Mouse (Mus musculus) neural tube, embryonic 13.5 days (tissue): ENCODE data around the gene Polr1a. TPM values are rescaled to one million over a fixed set of nuclear protein-coding genes. Genes with fewer than 3 reads are reported as not detected.
A peak's percentile ranks its signal among the peaks of the same experiment; 100 is the strongest.
"Not testable (repeated sequence)": the region's sequence is repeated elsewhere in the genome, so short reads cannot be mapped to it uniquely, and the experiment has no call there.

Experiments
- ATAC-seq: fragments of 200-750 bp; cut with Nextera tagmentation; 2 replicates; pipeline ENCODE4 v1.8.0; 2017; ENCODE audit warnings: low read depth, mild to moderate bottlenecking, moderate TSS enrichment, moderate library complexity
- H3K27ac ChIP-seq: fragments of 300-500 bp; sonication (generic); replicated peaks from 2 replicates; pipeline ENCODE4 v1.5.1; 2015; ENCODE audit warnings: moderate library complexity, mild to moderate bottlenecking, inconsistent platforms
- H3K27me3 ChIP-seq: fragments of 300-500 bp; sonication (generic); 2 replicates; pipeline ENCODE4 v1.6.1; 2015; ENCODE audit warnings: mild to moderate bottlenecking, inconsistent platforms
- H3K36me3 ChIP-seq: fragments of 300-500 bp; sonication (generic); 2 replicates; pipeline ENCODE4 v1.6.1; 2015; ENCODE audit warnings: mild to moderate bottlenecking, inconsistent platforms
- H3K4me1 ChIP-seq: fragments of 300-500 bp; sonication (generic); replicated peaks from 2 replicates; pipeline ENCODE4 v1.6.1; 2015; ENCODE audit warnings: inconsistent platforms
- H3K4me2 ChIP-seq: fragments of 300-500 bp; sonication (generic); 2 replicates; pipeline ENCODE4 v1.6.1; 2015; ENCODE audit warnings: inconsistent platforms, mild to moderate bottlenecking, moderate library complexity
- H3K4me3 ChIP-seq: fragments of 300-500 bp; sonication (generic); 2 replicates; pipeline ENCODE4 v1.5.1; 2015; ENCODE audit warnings: mild to moderate bottlenecking, inconsistent platforms
- H3K9ac ChIP-seq: fragments of 300-500 bp; sonication (generic); 2 replicates; pipeline ENCODE4 v1.6.1; 2015; ENCODE audit warnings: moderate library complexity, mild to moderate bottlenecking, inconsistent platforms
- H3K9me3 ChIP-seq: fragments of 300-500 bp; sonication (generic); 2 replicates; pipeline ENCODE4 v1.6.1; 2016; ENCODE audit warnings: inconsistent platforms
- WGBS: fragments of 180-500 bp; shearing (Covaris S2); methylation state at CpG from one replicate; pipeline ENCODE4 v1.1.7; 2015; 5-methylcytosine and 5-hydroxymethylcytosine counted together
- polyA plus RNA-seq: library from polyadenylated mRNA; unstranded; fragments of >200 nt; fragmentation: Nextera tagmentation; extraction: Ambion mirVana; gene quantifications from 2 replicates; pipeline ENCODE4 v1.2.1, GENCODE M21; 2015

Polr1a gene
- polyA plus RNA-seq, 1 experiment from 2014 or later: 18.5 TPM

DNA sequence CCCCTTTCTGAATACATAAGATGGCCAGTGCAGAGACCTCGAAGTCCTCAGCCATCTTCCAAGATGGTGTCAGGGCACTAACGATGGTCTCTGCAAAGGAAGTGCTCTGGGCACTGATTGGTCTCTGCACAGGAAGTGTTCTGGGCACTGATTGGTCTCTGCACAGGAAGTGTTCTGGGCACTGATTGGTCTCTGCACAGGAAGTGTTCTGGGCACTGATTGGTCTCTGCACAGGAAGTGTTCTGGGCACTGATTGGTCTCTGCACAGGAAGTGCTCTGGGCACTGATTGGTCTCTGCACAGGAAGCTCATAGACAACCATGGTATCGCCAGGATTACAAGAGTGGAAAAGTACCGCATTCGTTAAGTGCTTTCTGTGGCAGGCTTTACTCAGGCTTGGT, 16.4 kb downstream of the Polr1a start:
- 92% methylated on average over 5 of the region's 5 CpGs for WGBS
- H3K4me1 ChIP-seq, ATAC-seq, H3K27me3 ChIP-seq, H3K9me3 ChIP-seq, H3K4me3 ChIP-seq, H3K9ac ChIP-seq, H3K4me2 ChIP-seq, H3K27ac ChIP-seq: not testable (repeated sequence)
- H3K36me3 ChIP-seq: peaks cover 81% of the 10 kb centered on the region

DNA sequence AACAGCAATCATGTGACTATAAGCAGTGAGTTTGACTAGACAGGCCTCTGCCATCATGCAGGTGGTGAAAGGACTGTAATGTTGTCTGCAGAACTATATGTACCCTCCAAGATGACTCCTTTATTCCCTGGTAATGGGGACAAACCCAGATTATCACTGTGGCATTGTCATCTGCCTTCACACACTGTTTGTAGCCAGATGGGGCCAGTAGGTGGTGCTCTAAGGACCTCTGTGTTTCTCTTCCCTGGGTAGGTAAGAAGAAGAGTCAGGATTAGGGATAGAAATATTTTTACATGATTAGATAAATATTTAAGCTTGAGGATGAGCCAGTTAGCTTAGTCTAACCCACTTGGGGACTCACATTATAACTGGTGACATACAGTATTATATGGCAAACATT, 19.1 kb downstream of the Polr1a start:
- 0 out of 2 replicates have a peak, but pooled peaks have one; percentile 59 for ATAC-seq
- Histone ChIP-seq H3K9ac (no peak overlapping the region), H3K4me1 (no peaks in the 10 kb centered on the region), H3K27me3 (no peaks in the 10 kb centered on the region), H3K4me3 (no peak overlapping the region), H3K27ac (no peak overlapping the region), H3K36me3 (peaks cover 81% of the 10 kb centered on the region), H3K9me3 (no peaks in the 10 kb centered on the region), H3K4me2 (no peak overlapping the region)

DNA sequence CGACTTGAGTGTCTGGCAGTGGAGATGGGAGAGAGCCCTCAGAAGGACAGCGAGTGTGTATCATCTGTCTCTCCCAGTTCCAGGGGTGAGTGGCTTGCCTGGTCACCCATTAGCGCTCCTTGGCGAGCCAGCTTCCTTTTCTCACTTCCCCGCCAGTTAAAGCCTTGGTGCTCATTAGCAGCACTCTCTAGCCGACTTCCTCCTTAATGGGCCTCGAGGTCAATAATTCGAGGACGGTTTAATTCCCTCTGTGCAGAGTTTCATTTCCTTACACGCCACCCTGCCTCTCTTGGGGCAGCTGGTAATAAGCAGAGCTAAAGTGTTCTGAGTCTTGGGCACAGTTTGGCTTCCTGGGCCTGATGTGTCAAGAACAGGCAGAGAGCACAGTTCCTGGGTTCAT, 21.2 kb downstream of the Polr1a start:
- no peak overlapping the region for H3K4me3 ChIP-seq
- H3K4me1 ChIP-seq: no peaks in the 10 kb centered on the region
- H3K27ac ChIP-seq: no peak overlapping the region
- H3K4me2 ChIP-seq: no peak overlapping the region
- ATAC-seq: no peak
- H3K27me3 ChIP-seq: no peaks in the 10 kb centered on the region
- 91% methylated on average over 10 of the region's 10 CpGs for WGBS
- H3K36me3 ChIP-seq: peaks cover 72% of the 10 kb centered on the region
- no peak overlapping the region for H3K9ac ChIP-seq
- H3K9me3 ChIP-seq: no peaks in the 10 kb centered on the region

DNA sequence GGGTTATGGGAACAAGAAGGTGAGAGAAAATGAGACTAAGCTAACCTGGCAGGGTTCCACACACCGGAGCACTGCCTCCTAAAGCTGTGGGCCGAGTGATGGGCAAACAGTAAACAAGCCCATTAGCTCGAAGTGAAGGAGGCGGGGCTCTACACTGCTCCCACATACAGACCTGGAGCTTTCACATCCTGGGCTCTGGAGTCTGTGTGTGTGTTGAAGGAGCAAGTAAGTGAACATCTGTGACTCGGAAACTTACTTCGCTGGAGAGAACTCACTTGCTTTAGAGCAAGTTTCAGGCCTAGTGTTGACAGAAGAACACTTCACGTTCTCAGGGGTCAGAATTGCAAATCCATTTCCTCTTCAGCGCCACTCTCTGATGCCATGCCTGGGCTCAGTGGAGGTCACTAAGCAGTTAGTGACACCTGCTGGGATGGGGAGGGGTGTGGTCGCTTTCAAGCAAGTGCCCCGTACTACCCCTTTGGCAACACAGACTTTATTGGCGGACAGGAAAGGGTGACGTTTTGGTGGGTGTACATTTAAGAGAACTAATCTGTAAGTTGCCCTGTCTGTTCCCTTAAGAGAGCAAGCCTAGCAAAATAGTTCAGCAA, 22.1 kb downstream of the Polr1a start:
- H3K36me3 ChIP-seq: peaks cover 67% of the 10 kb centered on the region
- no peak overlapping the region for H3K4me2 ChIP-seq
- 86% methylated on average over 12 of the region's 12 CpGs for WGBS
- ATAC-seq: no peak
- no peaks in the 10 kb centered on the region for H3K9me3 ChIP-seq
- H3K9ac ChIP-seq: no peak overlapping the region
- H3K27me3 ChIP-seq: no peaks in the 10 kb centered on the region
- H3K27ac ChIP-seq: no peak overlapping the region
- H3K4me3 ChIP-seq: no peak overlapping the region
- H3K4me1 ChIP-seq: no peaks in the 10 kb centered on the region

DNA sequence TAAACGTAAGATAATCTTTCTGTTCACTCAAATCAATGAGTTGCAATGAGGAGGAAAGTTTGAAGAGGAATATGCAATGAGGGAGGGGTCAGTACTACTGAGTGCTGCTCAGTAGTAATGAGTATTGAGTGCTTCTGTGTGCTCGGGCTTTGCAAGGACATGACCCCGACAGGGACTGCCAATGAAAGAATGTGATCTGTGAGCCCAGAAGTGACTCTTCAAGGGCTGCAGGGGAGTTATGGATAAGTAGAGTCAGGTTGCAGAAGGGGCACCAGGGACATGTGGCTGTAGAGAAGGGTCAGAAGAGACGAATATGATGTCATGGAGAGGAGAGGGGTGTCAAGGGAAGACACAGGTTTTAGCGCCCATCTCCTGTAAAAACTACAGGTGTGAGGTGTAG, 23.5 kb downstream of the Polr1a start:
- no peak for ATAC-seq
- Histone ChIP-seq H3K27me3 (no peaks in the 10 kb centered on the region), H3K27ac (no peak overlapping the region), H3K4me2 (no peak overlapping the region), H3K36me3 (peaks cover 71% of the 10 kb centered on the region), H3K9me3 (no peaks in the 10 kb centered on the region), H3K4me1 (no peaks in the 10 kb centered on the region), H3K4me3 (no peak overlapping the region), H3K9ac (no peak overlapping the region)
- 89% methylated on average over 5 of the region's 5 CpGs for WGBS

DNA sequence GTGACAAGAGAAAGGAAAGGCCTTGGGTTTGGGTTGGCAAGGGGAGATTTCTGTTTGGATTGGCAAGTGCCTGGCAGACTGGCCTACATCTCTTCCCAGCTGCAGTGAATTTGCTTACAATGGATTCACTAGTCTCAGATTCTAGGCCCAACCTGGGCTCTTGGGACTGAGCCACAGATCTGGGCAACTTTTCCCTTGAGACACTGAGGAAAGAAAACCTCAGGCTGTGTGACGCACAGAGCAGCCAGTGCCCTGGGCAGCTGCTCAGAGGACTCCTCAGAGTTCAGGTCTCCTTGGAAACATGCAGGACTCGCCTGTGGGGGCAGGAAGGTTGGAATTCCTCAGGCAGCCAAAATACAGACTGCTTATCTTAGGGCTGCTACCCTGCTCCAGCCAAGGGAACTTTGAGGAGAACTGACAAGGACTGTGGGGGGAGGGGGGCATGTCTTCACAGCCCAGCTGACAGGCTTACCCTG, 25.3 kb downstream of the Polr1a start:
- H3K27ac ChIP-seq: no peak overlapping the region
- H3K36me3 ChIP-seq: peaks cover 83% of the 10 kb centered on the region
- H3K9ac ChIP-seq: no peak overlapping the region
- H3K4me2 ChIP-seq: no peak overlapping the region
- no peaks in the 10 kb centered on the region for H3K27me3 ChIP-seq
- 59% methylated on average over 2 of the region's 2 CpGs for WGBS
- H3K4me3 ChIP-seq: no peak overlapping the region
- no peaks in the 10 kb centered on the region for H3K4me1 ChIP-seq
- no peaks in the 10 kb centered on the region for H3K9me3 ChIP-seq
- peak; percentile 15; the same call in 1 of the 2 replicates for ATAC-seq

DNA sequence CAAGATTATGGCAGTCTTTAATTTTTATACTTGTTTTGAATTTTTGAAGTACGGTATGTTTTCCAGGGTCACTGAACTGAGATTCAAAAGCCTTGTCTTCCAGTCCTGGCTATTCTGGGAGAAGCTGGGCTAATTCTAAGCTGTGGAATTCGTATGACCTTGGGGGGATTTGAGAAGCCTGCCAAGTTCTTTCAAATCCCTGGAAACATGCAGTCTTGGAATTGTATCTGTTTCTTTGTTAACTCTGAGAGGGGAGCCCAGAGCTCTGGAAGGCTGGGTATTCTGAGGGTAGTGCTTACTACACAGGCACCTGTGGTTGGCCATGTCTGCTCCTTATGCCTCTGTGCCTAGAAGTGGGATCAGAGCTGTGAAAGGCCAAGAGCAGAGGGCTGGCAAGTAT, 26.9 kb downstream of the Polr1a start:
- Histone ChIP-seq H3K4me3 (no peak overlapping the region), H3K4me1 (no peaks in the 10 kb centered on the region), H3K36me3 (peaks cover 77% of the 10 kb centered on the region), H3K4me2 (no peak overlapping the region), H3K9ac (no peak overlapping the region), H3K27me3 (no peaks in the 10 kb centered on the region), H3K27ac (no peak overlapping the region), H3K9me3 (no peaks in the 10 kb centered on the region)
- no peak for ATAC-seq
- WGBS: 85% methylated on average over 2 of the region's 2 CpGs

DNA sequence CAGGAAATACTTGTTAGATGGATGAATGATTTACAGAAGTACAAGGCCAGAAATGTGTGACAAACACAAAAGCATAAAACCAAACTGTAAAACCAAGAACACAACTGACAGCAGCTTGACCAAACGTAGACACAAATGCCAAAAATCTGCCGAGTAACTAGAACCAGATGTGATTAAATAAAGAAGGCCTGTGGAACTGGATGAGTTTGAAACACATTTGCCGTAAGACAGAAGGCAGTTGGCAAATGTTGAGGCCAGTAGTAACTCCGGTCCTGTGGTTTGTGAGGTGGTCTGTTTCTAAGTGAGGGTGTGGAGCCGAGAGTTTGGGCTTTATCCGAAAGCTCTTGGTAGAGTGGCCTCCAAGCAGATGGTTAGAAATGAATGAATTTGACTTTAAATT, 32.1 kb downstream of the Polr1a start:
- Histone ChIP-seq H3K9me3 (no peaks in the 10 kb centered on the region), H3K4me1 (no peaks in the 10 kb centered on the region)
- WGBS: 87% methylated on average over 6 of the region's 6 CpGs

DNA sequence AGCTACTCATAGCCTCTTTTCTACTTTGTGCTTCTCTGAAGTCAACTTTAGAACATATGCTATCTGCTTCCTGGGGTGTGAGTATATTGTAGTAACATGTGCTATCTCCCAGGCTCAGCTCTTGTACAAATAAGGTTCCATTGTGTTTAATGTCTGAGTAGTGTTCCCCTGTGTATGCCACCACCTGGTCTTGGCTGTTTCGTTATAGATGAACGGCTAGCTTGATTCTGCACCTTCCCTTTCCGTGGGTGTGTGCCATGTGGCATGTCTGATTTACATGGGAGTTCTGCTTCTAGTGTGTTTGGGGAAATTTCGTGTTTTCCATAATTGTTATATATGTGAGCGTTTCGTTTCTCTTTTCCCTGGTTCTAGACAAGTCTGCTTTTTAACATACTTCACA, 36.2 kb downstream of the Polr1a start:
- Histone ChIP-seq H3K36me3 (peaks cover 52% of the 10 kb centered on the region), H3K9ac (no peak overlapping the region), H3K4me2 (no peak overlapping the region), H3K27ac (no peak overlapping the region), H3K27me3 (no peaks in the 10 kb centered on the region), H3K9me3 (no peaks in the 10 kb centered on the region), H3K4me1 (no peaks in the 10 kb centered on the region), H3K4me3 (no peak overlapping the region)
- no peak for ATAC-seq
- WGBS: 87% methylated on average over 6 of the region's 6 CpGs

More for the DNA sequence above, 32.1 kb downstream of the Polr1a start:
- H3K27ac ChIP-seq: no peak overlapping the region
- H3K4me3 ChIP-seq: no peak overlapping the region
- no peak overlapping the region for H3K9ac ChIP-seq
- no peaks in the 10 kb centered on the region for H3K27me3 ChIP-seq
- no peak overlapping the region for H3K4me2 ChIP-seq
- ATAC-seq: no peak
- H3K36me3 ChIP-seq: peaks cover 59% of the 10 kb centered on the region

DNA sequence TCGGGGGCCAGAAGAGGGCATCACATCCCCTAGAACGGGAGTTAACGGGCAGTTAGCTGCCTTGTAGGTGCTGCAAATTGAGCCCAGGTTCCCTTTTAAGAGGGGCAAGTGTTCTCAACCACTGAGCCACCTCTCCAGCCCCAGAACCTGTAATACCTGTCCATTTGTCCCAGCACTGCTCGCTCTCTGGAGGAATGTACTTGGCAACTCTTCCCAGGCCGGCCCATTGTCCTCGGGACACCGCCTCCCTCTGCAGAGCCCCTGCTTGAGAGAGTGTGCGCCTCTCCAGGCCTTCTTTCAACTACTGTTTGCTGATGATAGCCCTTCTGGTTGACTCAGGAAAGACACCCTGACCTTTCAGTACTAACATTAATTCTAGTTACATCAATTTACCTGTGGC, 37.3 kb downstream of the Polr1a start:
- Histone ChIP-seq H3K9me3 (no peaks in the 10 kb centered on the region), H3K27me3 (no peaks in the 10 kb centered on the region), H3K4me3 (no peak overlapping the region), H3K27ac (no peak overlapping the region), H3K36me3 (peaks cover 52% of the 10 kb centered on the region), H3K4me2 (no peak overlapping the region), H3K4me1 (no peaks in the 10 kb centered on the region), H3K9ac (no peak overlapping the region)
- no peak for ATAC-seq
- WGBS: 93% methylated on average over 8 of the region's 8 CpGs

DNA sequence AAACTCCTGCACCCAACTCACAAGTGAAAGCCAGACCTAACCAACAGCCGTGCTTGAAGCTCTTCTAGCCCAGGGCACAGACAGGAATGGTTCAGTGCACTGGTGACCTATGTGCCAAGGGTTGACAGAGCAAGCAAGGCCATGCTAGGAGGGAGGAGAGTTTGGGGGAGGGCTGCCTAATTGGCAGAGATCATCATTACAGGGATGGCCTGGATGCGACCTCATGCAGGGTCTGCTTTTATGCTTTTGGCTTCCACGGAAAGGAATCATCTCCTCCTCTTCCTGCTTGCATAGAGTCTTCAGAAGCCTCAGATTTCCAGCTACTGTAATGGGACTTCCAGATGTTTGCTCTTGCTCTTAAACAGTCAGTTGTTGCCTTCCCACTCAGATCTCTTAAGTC, 40.9 kb downstream of the Polr1a start:
- Histone ChIP-seq H3K4me2 (no peak overlapping the region), H3K4me3 (no peak overlapping the region), H3K4me1 (no peaks in the 10 kb centered on the region), H3K27me3 (no peaks in the 10 kb centered on the region), H3K9ac (no peak overlapping the region), H3K27ac (no peak overlapping the region), H3K9me3 (no peaks in the 10 kb centered on the region), H3K36me3 (peaks cover 73% of the 10 kb centered on the region)
- no peak for ATAC-seq
- WGBS: 83% methylated on average over 3 of the region's 3 CpGs

DNA sequence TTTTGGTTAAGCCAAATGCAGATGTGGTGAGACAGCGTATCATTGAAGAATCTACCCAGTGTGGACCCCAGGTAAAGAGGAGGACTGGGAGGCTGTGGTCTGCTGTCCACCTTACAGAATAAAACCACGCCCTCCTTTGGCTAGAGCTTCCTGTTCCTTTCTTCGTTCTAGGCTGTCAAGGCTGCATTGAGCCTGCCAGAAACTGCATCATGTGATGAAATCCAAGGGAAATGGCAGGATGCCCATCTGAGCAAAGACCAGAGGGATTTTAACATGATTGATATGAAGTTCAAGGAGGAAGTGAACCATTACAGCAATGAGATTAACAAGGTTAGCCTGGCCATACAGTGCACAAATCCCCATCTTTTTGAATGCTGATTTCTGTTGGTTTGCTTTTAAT, 41.7 kb downstream of the Polr1a start:
- Histone ChIP-seq H3K4me3 (no peak overlapping the region), H3K9me3 (no peaks in the 10 kb centered on the region), H3K4me1 (no peaks in the 10 kb centered on the region), H3K36me3 (peaks cover 78% of the 10 kb centered on the region), H3K27ac (no peak overlapping the region), H3K4me2 (no peak overlapping the region), H3K9ac (no peak overlapping the region), H3K27me3 (no peaks in the 10 kb centered on the region)
- ATAC-seq: no peak
- WGBS: 92% methylated on average over 3 of the region's 3 CpGs

DNA sequence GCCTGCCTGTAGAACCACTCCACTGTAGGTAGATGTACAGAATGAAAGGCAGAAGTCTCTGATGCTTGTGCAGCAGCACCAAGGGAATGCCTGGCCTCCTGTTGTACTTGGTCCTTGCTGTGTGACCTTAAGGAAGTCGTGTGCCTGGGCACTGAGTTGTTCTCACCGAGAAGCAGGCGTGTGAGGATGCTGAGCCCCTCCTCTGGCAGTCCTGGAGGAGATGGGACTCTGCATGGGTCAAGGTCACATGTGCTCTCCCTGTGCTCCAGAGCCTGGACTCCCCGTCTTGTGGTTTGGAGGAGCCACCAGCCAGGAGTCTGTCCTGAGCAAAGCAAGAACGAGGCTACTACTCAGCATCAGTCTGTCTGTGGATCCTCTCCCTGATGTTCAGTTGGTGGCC, 42.3 kb downstream of the Polr1a start:
- 87% methylated on average over 5 of the region's 5 CpGs for WGBS
- H3K36me3 ChIP-seq: peaks cover 74% of the 10 kb centered on the region
- ATAC-seq: no peak

More for the DNA sequence above, 42.3 kb downstream of the Polr1a start:
- Histone ChIP-seq H3K4me1 (no peaks in the 10 kb centered on the region), H3K9me3 (no peaks in the 10 kb centered on the region), H3K9ac (no peak overlapping the region), H3K4me3 (no peak overlapping the region), H3K27ac (no peak overlapping the region), H3K27me3 (no peaks in the 10 kb centered on the region), H3K4me2 (no peak overlapping the region)
